Mouse (Mus musculus): ENCODE results near the gene Cox7a1.

DNA sequence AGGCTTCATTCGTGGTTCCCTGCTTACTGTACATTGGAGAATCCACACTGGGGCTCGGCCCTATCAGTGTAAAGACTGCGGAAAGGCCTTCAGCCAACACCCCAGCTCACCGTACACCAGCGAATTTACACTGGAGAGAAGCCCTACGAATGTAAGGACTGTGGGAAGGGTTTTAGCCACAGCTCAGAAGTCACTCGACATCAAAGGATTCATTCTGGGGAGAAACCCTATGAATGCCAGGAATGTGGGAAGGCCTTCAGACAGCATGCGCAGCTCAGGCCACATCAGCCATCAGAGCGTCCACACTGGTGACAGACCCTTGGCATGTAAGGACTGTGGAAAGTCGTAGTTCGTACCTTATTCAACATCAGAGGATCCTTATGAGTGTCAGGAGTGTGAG, 5.7 kb upstream of the Cox7a1 start:
- no peak for TF ChIP-seq CTCF (IDR thresholded peaks at IDR 0.05; ENCODE audit: borderline replicate concordance, insufficient read depth, low read depth, low read length)
- no peak for TF ChIP-seq POLR2A (IDR thresholded peaks at IDR 0.05; ENCODE audit: borderline replicate concordance, insufficient read depth, low read length)

All from cerebellum, adult 2 months (tissue).